Mouse (Mus musculus) cortical plate, adult 2 months (tissue): ENCODE data around the gene Ankrd23. TPM values are rescaled to one million over a fixed set of nuclear protein-coding genes. Genes with fewer than 3 reads are reported as not detected.

Source experiments
- H3K27ac ChIP-seq: fragments of 200-500 bp; 2 replicates; pipeline ENCODE4 v1.5.1; 2012; ENCODE audit warnings: low read length, control low read depth, inconsistent platforms; ENCODE audit not compliant: insufficient read depth
- H3K4me1 ChIP-seq: fragments of 200-500 bp; 2 replicates; pipeline ENCODE4 v1.6.1; 2011; ENCODE audit warnings: low read length; ENCODE audit not compliant: control insufficient read depth, insufficient read depth
- H3K4me3 ChIP-seq: fragments of 200-500 bp; 2 replicates; pipeline ENCODE4 v1.5.1; 2011; ENCODE audit warnings: mild to moderate bottlenecking, low read length, control low read depth; ENCODE audit not compliant: insufficient read depth
- CTCF ChIP-seq: fragments of 200-500 bp; IDR thresholded peaks from 2 replicates; pipeline ENCODE4 v1.5.1; 2011; ENCODE audit warnings: mild to moderate bottlenecking, control low read depth, low read length; ENCODE audit not compliant: insufficient read depth; ENCODE audit errors: extremely low read depth
- POLR2A ChIP-seq: fragments of 200-500 bp; IDR thresholded peaks from 2 replicates; pipeline ENCODE4 v1.6.1; 2011; ENCODE audit warnings: mild to moderate bottlenecking, low read length, control low read depth; ENCODE audit not compliant: insufficient read depth; ENCODE audit errors: extremely low read depth
- polyA plus RNA-seq: library from polyadenylated mRNA; depleted of rRNA; stranded (reverse); fragments of >200 nt; gene quantifications from 2 replicates; pipeline ENCODE4 v1.2.3, GENCODE M21; 2012

Gene Ankrd23
- polyA plus RNA-seq, 1 experiment: 10.4 TPM

GRCm38 (mm10) chr1:36512089-36512965 is 24.4 kb downstream of the Ankrd23 start:
- TF ChIP-seq CTCF (no peak), POLR2A (no peak)
- Histone ChIP-seq H3K4me3 (peak overlapping the region; percentile 42), H3K27ac (peak overlapping the region; percentile 97), H3K4me1 (no peaks in the 10 kb centered on the region)

- TF ChIP-seq CTCF (peak; percentile 36), POLR2A (peak; percentile 73)
Measured at GRCm38 (mm10) chr1:36511289-36512021, 25.2 kb downstream of the Ankrd23 start, which contains the start of gene Cnnm3. Gene Cnnm3, plus strand, starts transcription at chr1:36511867.

DNA sequence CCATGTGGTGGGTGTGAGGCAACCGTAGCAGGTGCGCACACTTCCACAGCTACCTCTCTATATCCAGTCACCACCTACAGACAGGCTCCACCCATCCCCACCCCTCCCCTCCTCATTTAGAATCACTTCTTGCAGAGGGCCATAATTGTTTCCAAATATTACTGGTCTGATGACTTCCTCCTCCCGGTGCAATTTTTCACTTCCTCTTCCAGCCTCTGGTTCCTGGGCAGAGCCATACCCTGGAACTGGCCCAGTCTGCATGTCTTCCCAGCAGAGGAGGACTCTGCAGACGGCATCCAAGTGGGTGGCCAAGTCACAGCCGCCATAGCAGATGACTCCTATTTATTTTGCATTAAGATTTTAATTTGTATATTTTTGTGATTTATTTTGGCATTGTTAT is 28.4 kb downstream of the Ankrd23 start:
- Histone ChIP-seq H3K4me1 (no peaks in the 10 kb centered on the region), H3K4me3 (no peak overlapping the region), H3K27ac (no peak overlapping the region)
- TF ChIP-seq CTCF (no peak), POLR2A (no peak)

More at GRCm38 (mm10) chr1:36511289-36512021, 25.2 kb downstream of the Ankrd23 start, which contains the start of gene Cnnm3:
- Histone ChIP-seq H3K27ac (peak within 1 kb of the TSS; percentile 97), H3K4me1 (no peaks in the 10 kb centered on the region), H3K4me3 (peak within 1 kb of the TSS; percentile 42)

DNA sequence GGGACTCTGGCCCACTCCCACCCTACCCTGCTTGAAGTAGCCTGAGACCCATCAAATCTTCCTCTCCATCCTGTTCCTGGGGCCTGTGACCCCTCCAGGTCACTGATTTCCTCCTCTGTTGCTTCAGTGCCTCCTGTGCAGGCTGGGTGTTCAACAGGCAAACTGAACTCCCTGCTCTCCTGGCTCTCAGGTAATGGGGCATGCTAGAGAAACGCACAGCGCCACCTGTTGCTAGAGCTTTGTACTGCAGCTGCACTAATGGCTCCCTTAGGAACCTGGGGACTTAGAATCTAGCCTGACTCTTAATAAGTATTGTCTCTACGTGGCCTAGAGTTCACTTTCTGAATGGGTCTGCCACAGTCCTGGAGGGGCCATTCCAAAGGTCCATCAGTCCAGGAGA is 35.4 kb downstream of the Ankrd23 start:
- H3K4me3 ChIP-seq: no peak overlapping the region
- H3K27ac ChIP-seq: no peak overlapping the region
- TF ChIP-seq CTCF (peak; percentile 94), POLR2A (no peak)
- H3K4me1 ChIP-seq: no peaks in the 10 kb centered on the region

DNA sequence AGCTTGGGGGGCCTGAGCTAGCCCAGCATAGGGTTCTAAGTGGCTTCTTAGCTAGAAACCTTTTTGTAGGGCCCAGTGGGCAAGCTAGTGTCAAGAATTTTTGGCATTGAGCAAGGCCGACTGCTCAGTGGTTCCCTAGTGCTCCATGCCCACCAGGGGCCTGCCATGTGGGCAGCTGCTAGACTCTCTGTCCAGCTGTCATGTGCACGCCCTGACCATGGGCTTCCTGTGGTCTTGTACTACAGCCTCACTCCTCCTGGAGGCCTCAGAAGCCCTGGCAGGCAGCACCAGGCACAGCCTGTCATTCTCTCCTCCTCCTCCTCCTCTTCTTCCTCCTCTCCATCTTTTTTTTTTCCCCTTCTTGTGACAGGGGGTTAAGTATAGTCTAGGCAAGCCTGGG is 39.4 kb downstream of the Ankrd23 start:
- no peak for TF ChIP-seq CTCF
- no peak for TF ChIP-seq POLR2A
- Histone ChIP-seq H3K4me1 (no peaks in the 10 kb centered on the region), H3K4me3 (no peak overlapping the region), H3K27ac (no peak overlapping the region)

DNA sequence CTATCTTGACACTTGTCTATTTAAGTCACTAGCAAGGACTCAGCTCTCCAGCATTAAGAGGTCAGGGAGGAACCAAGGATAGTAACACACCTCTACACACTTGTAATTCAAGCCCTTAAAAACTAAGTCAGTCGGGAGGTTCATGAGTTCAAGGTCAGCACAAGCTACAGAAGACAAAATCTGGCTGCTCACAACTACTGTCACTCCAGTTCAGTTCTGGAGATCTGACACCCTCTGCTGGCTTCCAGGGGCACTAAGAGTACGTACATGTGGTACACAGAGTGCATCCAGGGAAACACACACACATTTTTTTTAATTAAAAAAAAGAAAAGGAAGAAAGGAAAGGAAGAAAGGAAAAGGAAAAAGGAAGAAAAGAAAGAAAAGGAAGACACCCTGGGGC is 40.0 kb downstream of the Ankrd23 start:
- H3K4me3 ChIP-seq: no peak overlapping the region
- TF ChIP-seq CTCF: peak; percentile 53
- no peak for TF ChIP-seq POLR2A
- H3K27ac ChIP-seq: no peak overlapping the region
- no peaks in the 10 kb centered on the region for H3K4me1 ChIP-seq

DNA sequence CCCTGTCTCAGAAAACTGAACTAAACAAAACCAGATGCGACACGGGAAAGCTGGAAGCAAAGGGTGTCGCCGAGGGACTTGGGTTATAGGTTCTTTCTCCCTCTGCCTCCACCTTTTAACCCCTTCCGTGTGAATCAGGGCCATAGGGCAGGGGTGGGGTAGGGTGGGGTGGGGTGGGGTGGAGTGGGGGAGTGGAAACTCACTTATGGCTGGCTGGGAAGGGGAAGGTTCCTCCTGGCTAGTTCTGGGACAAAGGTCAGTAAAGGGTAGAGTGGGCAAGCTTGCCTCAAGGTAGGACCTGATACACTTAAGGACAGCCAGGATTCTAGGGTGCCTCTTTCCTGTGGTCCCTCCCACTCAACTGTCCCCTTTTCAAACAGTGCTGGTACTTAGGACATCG is 43.4 kb downstream of the Ankrd23 start:
- Histone ChIP-seq H3K4me3 (no peak overlapping the region), H3K27ac (no peak overlapping the region), H3K4me1 (no peaks in the 10 kb centered on the region)
- TF ChIP-seq CTCF (no peak), POLR2A (no peak)

- H3K27ac ChIP-seq: no peak overlapping the region
- TF ChIP-seq CTCF (0 out of 2 replicates have a peak, but pooled peaks have one; percentile 15), POLR2A (no peak)
- H3K4me1 ChIP-seq: no peaks in the 10 kb centered on the region
- H3K4me3 ChIP-seq: no peak overlapping the region
Measured at GRCm38 (mm10) chr1:36492416-36493139, 44.1 kb downstream of the Ankrd23 start.

DNA sequence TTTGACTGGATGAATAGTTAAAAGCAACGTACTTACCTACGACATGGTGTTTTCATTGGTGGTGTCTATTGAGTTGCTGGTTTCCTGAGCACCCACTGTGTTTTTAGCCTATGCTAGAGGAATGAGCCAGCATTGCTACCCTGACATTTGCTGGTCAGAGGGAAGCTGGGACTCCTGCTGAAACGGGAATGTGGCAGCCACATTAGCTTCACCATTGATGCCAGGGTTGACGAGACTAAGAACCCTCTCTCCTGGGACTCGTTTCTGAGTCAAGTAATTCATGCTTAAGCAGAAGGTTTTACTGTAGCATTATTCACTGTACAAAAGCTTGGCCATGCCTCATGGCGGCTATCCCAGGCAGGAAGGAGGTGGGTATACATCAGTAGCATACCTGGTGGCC is 47.0 kb downstream of the Ankrd23 start:
- Histone ChIP-seq H3K27ac (no peak overlapping the region), H3K4me3 (no peak overlapping the region), H3K4me1 (no peaks in the 10 kb centered on the region)
- no peak for TF ChIP-seq POLR2A
- no peak for TF ChIP-seq CTCF

- Histone ChIP-seq H3K27ac (no peak overlapping the region), H3K4me1 (no peaks in the 10 kb centered on the region), H3K4me3 (no peak overlapping the region)
- no peak for TF ChIP-seq CTCF
Measured at GRCm38 (mm10) chr1:36487111-36487510, 49.6 kb downstream of the Ankrd23 start.
